Mouse (Mus musculus) kidney, postnatal 0 days (tissue): ENCODE data around the gene Rbm38. TPM values are rescaled to one million over a fixed set of nuclear protein-coding genes. Genes with fewer than 3 reads are reported as not detected.

ENCODE experiments used
- ATAC-seq: fragments of 200-750 bp; cut with Nextera tagmentation; replicated peaks from 2 replicates; pipeline ENCODE4 v1.8.0; 2017; ENCODE audit warnings: low read depth, moderate number of reproducible peaks, moderate TSS enrichment, moderate library complexity; ENCODE audit not compliant: low FRiP score
- DNase-seq: peaks from one replicate; pipeline ENCODE4 v3.0.0-alpha.2; 2016; ENCODE audit warnings: low spot score
- H3K27ac ChIP-seq: fragments of 300-500 bp; sonication (generic); 2 replicates; pipeline ENCODE4 v1.5.1; 2014; ENCODE audit warnings: mild to moderate bottlenecking
- H3K27me3 ChIP-seq: fragments of 300-500 bp; sonication (generic); 2 replicates; pipeline ENCODE4 v1.6.1; 2014; ENCODE audit warnings: low read length, mixed read lengths; ENCODE audit not compliant: insufficient read depth
- H3K36me3 ChIP-seq: fragments of 300-500 bp; sonication (generic); 2 replicates; pipeline ENCODE4 v1.6.1; 2014; ENCODE audit warnings: low read length, mixed read lengths; ENCODE audit not compliant: insufficient read depth
- H3K4me1 ChIP-seq: fragments of 300-500 bp; sonication (generic); replicated peaks from 2 replicates; pipeline ENCODE4 v1.6.1; 2014; ENCODE audit warnings: antibody characterized with exemption, low read length, mixed read lengths; ENCODE audit not compliant: insufficient read depth
- H3K4me2 ChIP-seq: fragments of 300-500 bp; sonication (generic); 2 replicates; pipeline ENCODE4 v1.6.1; 2014; ENCODE audit warnings: mild to moderate bottlenecking, low read length, moderate library complexity, mixed read lengths
- H3K4me3 ChIP-seq: fragments of 300-500 bp; sonication (generic); replicated peaks from 2 replicates; pipeline ENCODE4 v1.5.1; 2014; ENCODE audit warnings: low read depth, low read length
- H3K9ac ChIP-seq: fragments of 300-500 bp; sonication (generic); 2 replicates; pipeline ENCODE4 v1.6.1; 2014; ENCODE audit warnings: low read depth, low read length
- H3K9me3 ChIP-seq: fragments of 300-500 bp; sonication (generic); replicated peaks from 2 replicates; pipeline ENCODE4 v1.6.1; 2016; ENCODE audit warnings: low read length, inconsistent platforms, mixed read lengths
- CTCF ChIP-seq: IDR thresholded peaks from 2 replicates; pipeline ENCODE4 v1.5.1; 2016; ENCODE audit warnings: antibody characterized with exemption, low read depth, mild to moderate bottlenecking, moderate library complexity
- WGBS: fragments of 180-500 bp; shearing (Covaris S2); extraction: QIAGEN DNeasy Blood & Tissue Kit; methylation state at CpG from one replicate; pipeline ENCODE4 v1.1.7; 2014; 5-methylcytosine and 5-hydroxymethylcytosine counted together
- polyA plus RNA-seq: library from polyadenylated mRNA; unstranded; fragments of >200 nt; fragmentation: Nextera tagmentation; extraction: Ambion mirVana; gene quantifications from 2 replicates; pipeline ENCODE4 v1.2.1, GENCODE M21; 2015

Rbm38 gene
- polyA plus RNA-seq, 1 experiment from 2014 or later = 20.9 TPM

DNA sequence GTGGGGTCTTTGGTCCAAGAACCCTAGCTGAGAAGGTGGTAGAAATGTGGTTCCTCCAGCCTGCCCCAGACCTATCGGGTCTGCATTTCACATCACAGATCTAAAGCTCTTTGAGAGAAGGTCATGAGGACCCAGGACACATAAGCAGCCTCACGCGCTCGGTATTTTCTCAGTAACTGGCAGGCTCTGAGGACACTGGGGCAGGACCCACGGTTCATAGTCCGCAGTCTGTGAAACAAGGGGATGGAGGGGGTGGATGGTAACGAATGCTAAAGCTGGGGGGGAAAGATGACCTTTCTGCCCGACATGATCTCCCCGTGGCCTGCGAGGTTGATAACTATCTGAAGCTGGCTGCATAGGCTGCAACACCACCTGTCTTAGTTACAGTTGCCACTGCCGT lies 22.6 kb upstream of the Rbm38 start:
- Histone ChIP-seq H3K4me3 (no peak overlapping the region), H3K9ac (no peak overlapping the region), H3K27ac (no peak overlapping the region), H3K4me2 (no peak overlapping the region), H3K36me3 (peaks cover 3% of the 10 kb centered on the region; the same call in 1 of the 2 replicates), H3K4me1 (0 out of 2 replicates have a peak, but pooled peaks cover 7% of the 10 kb centered on the region), H3K9me3 (no peaks in the 10 kb centered on the region), H3K27me3 (no peaks in the 10 kb centered on the region)
- 66% methylated on average over 11 of the region's 11 CpGs for WGBS
- ATAC-seq (no peak), DNase-seq (no peak)
- TF ChIP-seq CTCF = no peak

DNA sequence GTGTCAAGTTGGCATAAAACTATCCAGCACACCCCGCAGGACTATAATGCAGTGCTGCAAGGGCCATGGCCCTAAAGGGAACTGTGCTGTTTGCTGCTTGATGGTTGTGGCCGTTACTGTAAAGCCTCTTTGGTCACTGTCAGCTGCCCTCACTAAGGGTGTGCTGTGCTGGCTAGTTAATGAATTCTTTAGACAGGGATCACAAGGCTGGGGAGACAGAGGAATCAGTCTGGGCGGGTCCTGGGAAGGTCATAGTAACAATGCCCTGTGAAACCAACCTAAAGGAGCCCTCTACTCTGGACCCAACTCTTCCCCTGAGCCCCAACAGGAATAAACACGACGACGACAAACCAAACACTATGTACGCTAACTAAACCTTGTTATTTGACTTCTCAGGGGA lies 21.8 kb upstream of the Rbm38 start:
- Histone ChIP-seq H3K9ac (no peak overlapping the region), H3K4me1 (0 out of 2 replicates have a peak, but pooled peaks cover 7% of the 10 kb centered on the region), H3K4me3 (no peak overlapping the region), H3K9me3 (no peaks in the 10 kb centered on the region), H3K27me3 (no peaks in the 10 kb centered on the region), H3K27ac (no peak overlapping the region), H3K4me2 (no peak overlapping the region), H3K36me3 (peaks cover 8% of the 10 kb centered on the region)
- no peak for TF ChIP-seq CTCF
- 64% methylated on average over 7 of the region's 7 CpGs for WGBS
- ATAC-seq (no peak), DNase-seq (no peak)

DNA sequence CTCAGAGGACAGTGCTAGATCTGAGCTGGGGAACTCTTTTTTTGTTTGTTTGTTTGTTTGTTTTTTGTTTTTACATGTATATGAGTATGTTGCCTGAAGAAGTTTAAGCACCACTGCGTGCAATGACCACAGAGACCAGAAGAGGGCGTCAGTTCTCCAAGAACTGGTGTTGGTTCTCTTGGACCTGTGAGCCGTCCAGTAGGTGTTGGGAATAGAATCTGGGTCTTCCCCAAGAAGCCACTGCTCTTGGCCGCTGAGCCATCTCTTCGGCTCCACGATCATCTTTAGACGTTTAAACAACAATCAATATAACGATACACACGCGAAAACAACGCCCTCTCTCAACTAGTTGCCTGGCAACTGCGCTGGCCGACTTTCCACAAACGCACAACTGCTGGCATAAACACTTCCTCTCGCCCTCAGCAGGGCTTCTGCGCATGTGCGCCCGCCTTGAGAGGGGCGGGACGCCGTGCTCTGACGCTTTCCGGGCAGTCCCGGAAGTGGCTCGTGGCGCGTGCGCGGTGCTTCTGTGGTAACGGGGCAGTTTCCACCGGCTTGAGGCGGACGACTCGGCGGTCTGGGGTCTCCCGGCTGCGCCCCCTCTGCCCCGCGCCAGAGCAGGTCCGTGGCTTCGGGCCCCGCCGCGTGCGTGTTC lies 20.5 kb upstream of the Rbm38 start, which contains the start of gene Rae1:
TSS of gene Rae1 (plus strand) at position 488 of the 655 bp plus-strand sequence.
- peak; percentile 94 for TF ChIP-seq CTCF
- Histone ChIP-seq H3K4me1 (0 out of 2 replicates have a peak, but pooled peaks cover 7% of the 10 kb centered on the region), H3K4me2 (peak within 1 kb of the TSS; percentile 84), H3K27me3 (no peaks in the 10 kb centered on the region), H3K9me3 (no peaks in the 10 kb centered on the region), H3K9ac (peak within 1 kb of the TSS; percentile 94), H3K27ac (peak within 1 kb of the TSS; percentile 96), H3K36me3 (peaks cover 20% of the 10 kb centered on the region), H3K4me3 (peak within 1 kb of the TSS; percentile 88)
- WGBS = under 1% methylated on average over 45 of the region's 45 CpGs
- ATAC-seq (peak; percentile 94), DNase-seq (peak; percentile 98)

DNA sequence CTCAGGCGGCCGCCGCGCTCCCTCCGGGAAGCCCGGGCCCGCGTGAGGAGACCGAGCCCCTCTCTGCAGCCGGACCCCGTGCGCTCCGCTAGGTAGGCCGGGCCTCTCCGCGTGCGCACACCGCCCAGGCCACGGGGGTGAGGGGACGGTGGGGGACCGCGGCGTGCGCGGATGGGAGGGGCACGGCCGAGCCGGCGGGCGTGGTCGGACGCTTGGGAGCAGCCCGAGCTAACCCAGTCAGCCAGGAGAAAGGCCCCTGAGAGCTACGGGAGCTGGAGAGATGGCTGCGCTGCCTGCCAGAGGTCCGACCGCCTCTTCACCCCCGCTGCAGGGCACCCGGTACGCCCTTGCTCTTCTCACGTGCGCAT lies 20.0 kb upstream of the Rbm38 start:
- no peaks in the 10 kb centered on the region for H3K27me3 ChIP-seq
- peak; percentile 76 for DNase-seq
- H3K9ac ChIP-seq = peak overlapping the region; percentile 94
- 0 out of 2 replicates have a peak, but pooled peaks cover 7% of the 10 kb centered on the region for H3K4me1 ChIP-seq
- peak overlapping the region; percentile 84 for H3K4me2 ChIP-seq
- peak overlapping the region; percentile 88 for H3K4me3 ChIP-seq
- H3K36me3 ChIP-seq = peaks cover 25% of the 10 kb centered on the region
- peak overlapping the region; percentile 96 for H3K27ac ChIP-seq
- peak; percentile 91 for ATAC-seq
- no peak for TF ChIP-seq CTCF
- H3K9me3 ChIP-seq = no peaks in the 10 kb centered on the region
- under 1% methylated on average over 42 of the region's 42 CpGs for WGBS

DNA sequence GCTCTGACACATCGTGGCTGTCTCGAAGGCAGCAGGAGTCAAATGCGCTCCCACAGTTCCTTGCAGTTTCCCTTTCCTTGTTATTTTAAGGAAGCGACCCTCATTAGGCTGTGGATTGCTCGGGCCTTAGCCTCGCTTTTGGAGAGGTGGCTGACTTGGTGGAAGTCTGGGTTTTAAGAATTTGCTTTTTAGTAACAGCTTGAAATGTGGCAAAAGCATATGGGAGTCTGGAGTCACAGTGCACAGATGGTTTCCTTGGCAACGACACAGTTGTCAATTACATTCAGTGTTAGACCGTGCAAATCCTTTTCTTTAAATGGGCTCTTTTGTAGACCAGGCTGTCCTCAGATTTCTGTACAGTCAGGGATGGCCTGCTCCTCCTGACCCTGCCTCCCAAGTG lies 19.4 kb upstream of the Rbm38 start:
- peaks cover 29% of the 10 kb centered on the region for H3K36me3 ChIP-seq
- peak overlapping the region; percentile 88 for H3K4me3 ChIP-seq
- H3K4me1 ChIP-seq = 0 out of 2 replicates have a peak, but pooled peaks cover 7% of the 10 kb centered on the region
- no peak for ATAC-seq
- H3K4me2 ChIP-seq = peak overlapping the region; percentile 84
- peak overlapping the region; percentile 94 for H3K9ac ChIP-seq
- no peaks in the 10 kb centered on the region for H3K9me3 ChIP-seq
- H3K27me3 ChIP-seq = no peaks in the 10 kb centered on the region
- WGBS = 11% methylated on average over 8 of the region's 8 CpGs
- no peak for TF ChIP-seq CTCF
- 0 out of 2 replicates have a peak overlapping the region, but pooled peaks have one; percentile 96 for H3K27ac ChIP-seq
- DNase-seq = no peak

DNA sequence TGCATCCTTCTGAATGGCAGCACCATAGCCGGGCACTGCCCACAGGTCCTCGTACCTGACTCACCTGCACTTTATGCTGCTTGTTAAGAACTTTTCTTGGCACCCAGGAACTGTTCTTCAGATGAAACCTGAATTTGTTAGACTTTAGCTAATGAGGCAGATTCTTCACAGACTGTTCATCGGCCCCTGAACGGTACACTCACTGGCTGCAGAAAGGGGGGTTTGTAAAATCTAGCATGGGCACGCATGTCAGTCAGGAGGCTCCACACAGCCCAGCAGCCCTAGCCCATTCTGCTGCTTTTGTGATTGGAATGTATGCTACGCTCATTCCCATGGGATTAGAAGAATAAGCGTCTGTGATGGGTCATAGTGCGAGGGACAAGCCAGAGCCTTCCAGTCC lies 16.6 kb upstream of the Rbm38 start:
- no peaks in the 10 kb centered on the region for H3K9me3 ChIP-seq
- H3K9ac ChIP-seq = no peak overlapping the region
- TF ChIP-seq CTCF = no peak
- peaks cover 53% of the 10 kb centered on the region for H3K36me3 ChIP-seq
- 94% methylated on average over 8 of the region's 8 CpGs for WGBS
- 0 out of 2 replicates have a peak, but pooled peaks cover 7% of the 10 kb centered on the region for H3K4me1 ChIP-seq
- no peak overlapping the region for H3K4me3 ChIP-seq
- H3K27ac ChIP-seq = no peak overlapping the region
- DNase-seq (no peak), ATAC-seq (no peak)
- no peaks in the 10 kb centered on the region for H3K27me3 ChIP-seq
- no peak overlapping the region for H3K4me2 ChIP-seq
